Mouse (Mus musculus) myocyte (in vitro differentiated cells): ENCODE data around the gene Rnh1.

Source experiments
- CEBPB ChIP-seq: IDR thresholded peaks from 2 replicates; pipeline ENCODE4 v1.6.1; 2011; ENCODE audit warnings: mild to moderate bottlenecking, moderate library complexity; ENCODE audit not compliant: poor library complexity, insufficient read depth, severe bottlenecking
- MAX ChIP-seq: IDR thresholded peaks from one replicate; pipeline ENCODE4 v1.6.1; 2011; ENCODE audit warnings: low read depth, mild to moderate bottlenecking, control low read depth
- POLR2A ChIP-seq: IDR thresholded peaks from one replicate; pipeline ENCODE4 v1.6.1; 2011; ENCODE audit warnings: low read depth, mild to moderate bottlenecking, control low read depth, moderate library complexity; ENCODE audit not compliant: insufficient read length
- POLR2AphosphoS2 ChIP-seq: IDR thresholded peaks from one replicate; pipeline ENCODE4 v1.6.1; 2011; ENCODE audit warnings: low read depth, control low read depth; ENCODE audit not compliant: insufficient read length
- REST ChIP-seq: IDR thresholded peaks from one replicate; pipeline ENCODE4 v1.6.1; 2011; ENCODE audit warnings: mild to moderate bottlenecking, control low read depth, moderate library complexity; ENCODE audit not compliant: insufficient read depth, insufficient read length
- TCF3 ChIP-seq: IDR thresholded peaks from one replicate; pipeline ENCODE4 v1.6.1; 2011; ENCODE audit warnings: low read depth, control low read depth; ENCODE audit not compliant: insufficient read length

- no peak for TF ChIP-seq POLR2A
- no peak for TF ChIP-seq POLR2AphosphoS2
- no peak for TF ChIP-seq REST
- TF ChIP-seq CEBPB = no peak
- TF ChIP-seq TCF3 = no peak
- no peak for TF ChIP-seq MAX
Measured at GRCm38 (mm10) chr7:141191036-141191435, 18.4 kb upstream of the Rnh1 start.
